Mouse (Mus musculus) hindbrain, embryonic 11.5 days (tissue): ENCODE data around the gene Fam178b. TPM values are rescaled to one million over a fixed set of nuclear protein-coding genes. Genes with fewer than 3 reads are reported as not detected.

ENCODE experiments used
- ATAC-seq: fragments of 200-750 bp; cut with Nextera tagmentation; 2 replicates; pipeline ENCODE4 v1.8.0; 2017; ENCODE audit warnings: mild to moderate bottlenecking, moderate TSS enrichment, moderate library complexity; ENCODE audit not compliant: low FRiP score
- DNase-seq: peaks from one replicate; pipeline ENCODE4 v3.0.0-alpha.2; 2015; ENCODE audit warnings: low spot score
- H3K27ac ChIP-seq: fragments of 300-500 bp; sonication (generic); 2 replicates; pipeline ENCODE4 v1.5.1; 2014; ENCODE audit warnings: mild to moderate bottlenecking, low read depth, low read length
- H3K27me3 ChIP-seq: fragments of 300-500 bp; sonication (generic); 2 replicates; pipeline ENCODE4 v1.6.1; 2014; ENCODE audit warnings: mild to moderate bottlenecking, low read length, moderate library complexity, mixed read lengths; ENCODE audit not compliant: control insufficient read depth, insufficient read depth
- H3K36me3 ChIP-seq: fragments of 300-500 bp; sonication (generic); 2 replicates; pipeline ENCODE4 v1.6.1; 2014; ENCODE audit warnings: mild to moderate bottlenecking, low read length, moderate library complexity, mixed read lengths; ENCODE audit not compliant: control insufficient read depth, insufficient read depth
- H3K4me1 ChIP-seq: fragments of 300-500 bp; sonication (generic); replicated peaks from 2 replicates; pipeline ENCODE4 v1.6.1; 2014; ENCODE audit warnings: low read length, mixed read lengths; ENCODE audit not compliant: control insufficient read depth, insufficient read depth
- H3K4me2 ChIP-seq: fragments of 300-500 bp; sonication (generic); replicated peaks from 2 replicates; pipeline ENCODE4 v1.6.1; 2014; ENCODE audit warnings: mild to moderate bottlenecking, low read depth, low read length
- H3K4me3 ChIP-seq: fragments of 300-500 bp; sonication (generic); 2 replicates; pipeline ENCODE4 v1.5.1; 2014; ENCODE audit warnings: low read depth, low read length
- H3K9ac ChIP-seq: fragments of 300-500 bp; sonication (generic); 2 replicates; pipeline ENCODE4 v1.6.1; 2014; ENCODE audit warnings: low read depth, low read length
- H3K9me3 ChIP-seq: fragments of 300-500 bp; sonication (generic); 2 replicates; pipeline ENCODE4 v1.6.1; 2016; ENCODE audit warnings: low read length; ENCODE audit not compliant: control insufficient read depth
- WGBS: fragments of 180-500 bp; shearing (Covaris S2); extraction: QIAGEN DNeasy Blood & Tissue Kit; methylation state at CpG from one replicate; pipeline ENCODE4 v1.1.7; 2014; 5-methylcytosine and 5-hydroxymethylcytosine counted together
- polyA plus RNA-seq: library from polyadenylated mRNA; unstranded; fragments of >200 nt; fragmentation: Nextera tagmentation; extraction: Ambion mirVana; gene quantifications from 2 replicates; pipeline ENCODE4 v1.2.1, GENCODE M21; 2014

Fam178b gene
- polyA plus RNA-seq, 1 experiment from 2014 or later = 0.52 TPM

DNA sequence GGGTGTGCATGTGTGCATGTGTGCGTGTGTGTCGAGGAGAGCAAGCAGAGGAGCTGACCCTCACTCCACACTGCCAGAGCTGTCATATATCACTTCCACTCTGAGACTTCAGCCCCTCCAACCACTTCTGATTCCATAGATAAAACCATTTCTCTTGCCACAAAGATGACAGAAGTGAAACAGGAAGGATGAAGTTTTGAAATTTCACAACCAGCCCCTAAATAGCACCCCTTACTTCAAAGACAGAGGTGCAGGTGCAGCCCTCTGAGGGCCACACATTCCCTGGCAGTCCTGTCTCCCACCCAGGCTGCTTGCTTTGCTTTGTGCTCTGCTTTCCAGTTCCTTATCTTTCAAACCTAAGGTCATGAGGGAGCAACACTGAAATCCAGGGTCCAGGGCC lies 91.6 kb downstream of the Fam178b start:
- H3K27ac ChIP-seq = no peak overlapping the region
- H3K4me2 ChIP-seq = no peak overlapping the region
- no peaks in the 10 kb centered on the region for H3K36me3 ChIP-seq
- H3K4me1 ChIP-seq = peaks cover 13% of the 10 kb centered on the region
- H3K27me3 ChIP-seq = no peaks in the 10 kb centered on the region
- DNase-seq (no peak), ATAC-seq (no peak)
- H3K9ac ChIP-seq = no peak overlapping the region
- H3K4me3 ChIP-seq = no peak overlapping the region
- H3K9me3 ChIP-seq = no peaks in the 10 kb centered on the region
- 81% methylated on average over 2 of the region's 2 CpGs for WGBS

DNA sequence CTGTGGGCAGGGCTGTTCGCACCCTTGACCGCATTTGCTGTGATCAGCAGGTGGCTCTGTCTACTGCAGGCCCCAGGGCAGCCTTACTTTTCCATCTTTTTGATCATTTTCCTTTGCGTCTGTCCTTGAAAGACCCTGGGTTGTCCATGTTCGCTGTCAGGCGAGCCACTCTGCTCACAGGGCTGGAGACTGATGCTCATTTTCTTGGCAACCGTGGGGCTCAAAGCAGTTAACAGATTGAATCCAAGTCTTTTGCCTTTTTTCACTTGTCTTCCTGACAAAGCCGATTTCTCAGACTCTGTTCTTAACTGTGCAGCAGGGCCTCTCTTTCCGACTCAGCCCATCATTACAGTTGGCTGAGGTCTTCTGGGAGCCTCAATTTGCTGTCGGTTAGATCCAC lies 92.3 kb downstream of the Fam178b start:
- no peak overlapping the region for H3K4me2 ChIP-seq
- no peaks in the 10 kb centered on the region for H3K36me3 ChIP-seq
- no peak overlapping the region for H3K4me3 ChIP-seq
- H3K9ac ChIP-seq = no peak overlapping the region
- H3K27ac ChIP-seq = no peak overlapping the region
- DNase-seq (no peak), ATAC-seq (no peak)
- 71% methylated on average over 9 of the region's 9 CpGs for WGBS
- no peaks in the 10 kb centered on the region for H3K9me3 ChIP-seq
- no peaks in the 10 kb centered on the region for H3K27me3 ChIP-seq
- H3K4me1 ChIP-seq = peaks cover 10% of the 10 kb centered on the region

DNA sequence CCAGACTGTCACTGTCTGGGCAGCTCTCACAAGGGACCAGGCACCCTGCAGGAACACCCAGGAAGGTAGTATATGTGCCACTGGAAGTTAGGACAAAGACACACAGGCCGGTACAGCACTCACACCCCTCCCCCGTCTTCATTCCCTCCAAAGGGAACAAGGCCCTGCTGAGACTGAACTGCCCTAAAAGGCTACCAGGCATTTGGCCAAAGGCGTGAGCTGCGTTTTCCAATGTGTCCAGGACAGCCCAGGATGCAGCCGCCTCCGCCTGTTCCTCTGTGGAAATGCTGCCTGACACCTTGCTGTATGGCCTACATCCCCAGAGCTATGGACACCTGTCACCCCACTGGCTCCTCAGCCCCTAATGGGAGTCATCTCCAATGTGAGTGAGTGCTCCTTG lies 93.5 kb downstream of the Fam178b start:
- Histone ChIP-seq H3K27me3 (no peaks in the 10 kb centered on the region), H3K27ac (no peak overlapping the region; the same call in 1 of the 2 replicates), H3K36me3 (no peaks in the 10 kb centered on the region), H3K4me3 (no peak overlapping the region), H3K4me2 (no peak overlapping the region), H3K9me3 (no peaks in the 10 kb centered on the region), H3K4me1 (peaks cover 9% of the 10 kb centered on the region), H3K9ac (no peak overlapping the region)
- ATAC-seq = no peak
- WGBS = 47% methylated on average over 6 of the region's 6 CpGs
- DNase-seq = no peak

DNA sequence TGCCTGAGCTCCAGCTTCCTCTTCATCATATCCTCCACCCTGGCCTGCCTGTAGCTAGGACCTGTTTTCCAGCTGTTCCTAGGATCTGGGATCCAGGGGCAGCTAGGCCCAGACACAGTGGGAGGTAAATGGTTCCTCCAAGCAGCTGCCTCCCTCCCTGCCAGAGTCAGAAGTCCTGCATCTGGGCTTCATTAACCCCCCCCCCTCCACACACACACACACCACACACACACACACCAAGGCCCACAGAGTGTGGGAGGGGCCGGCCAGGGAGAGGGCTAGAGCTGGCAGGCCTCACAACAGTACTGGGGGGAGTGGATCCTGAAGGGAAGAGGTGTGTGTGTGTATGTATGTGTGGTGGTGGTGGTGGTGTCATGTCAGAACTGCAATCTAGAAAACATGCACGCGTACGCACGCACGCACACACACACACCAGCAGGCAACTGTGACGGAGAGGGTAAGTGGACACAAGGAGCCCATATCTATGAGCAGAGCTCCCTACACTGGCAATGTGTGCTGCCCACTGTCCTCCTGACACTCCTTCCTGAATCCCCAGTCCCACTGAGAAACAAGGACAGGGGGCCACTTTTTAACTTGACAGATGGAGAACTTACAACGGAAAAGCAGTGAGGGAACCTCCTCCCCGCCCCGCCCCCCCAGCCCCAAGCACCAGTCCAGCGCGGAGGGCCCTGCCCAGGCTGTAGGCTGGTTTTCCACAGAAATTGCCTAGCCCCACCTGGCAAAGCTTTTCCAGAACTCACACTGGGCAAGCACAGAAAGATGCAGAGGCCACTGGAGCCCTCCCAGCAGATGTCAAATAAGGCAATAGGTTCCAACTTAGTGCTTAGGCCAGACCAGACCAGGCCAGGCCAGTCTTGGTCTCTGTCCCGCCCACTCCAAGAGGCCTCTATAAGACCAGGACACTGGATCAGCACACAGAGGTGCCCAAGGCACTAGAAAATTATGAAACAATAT lies 94.2 kb downstream of the Fam178b start:
- no peaks in the 10 kb centered on the region for H3K27me3 ChIP-seq
- 0 out of 2 replicates have a peak overlapping the region, but pooled peaks have one; percentile 23 for H3K9ac ChIP-seq
- no peaks in the 10 kb centered on the region for H3K36me3 ChIP-seq
- H3K4me3 ChIP-seq = no peak overlapping the region
- H3K4me1 ChIP-seq = peaks cover 9% of the 10 kb centered on the region
- WGBS = 53% methylated on average over 13 of the region's 13 CpGs
- H3K27ac ChIP-seq = no peak overlapping the region
- H3K9me3 ChIP-seq = no peaks in the 10 kb centered on the region
- ATAC-seq (peak; percentile 71), DNase-seq (peak; percentile 43)
- no peak overlapping the region for H3K4me2 ChIP-seq

DNA sequence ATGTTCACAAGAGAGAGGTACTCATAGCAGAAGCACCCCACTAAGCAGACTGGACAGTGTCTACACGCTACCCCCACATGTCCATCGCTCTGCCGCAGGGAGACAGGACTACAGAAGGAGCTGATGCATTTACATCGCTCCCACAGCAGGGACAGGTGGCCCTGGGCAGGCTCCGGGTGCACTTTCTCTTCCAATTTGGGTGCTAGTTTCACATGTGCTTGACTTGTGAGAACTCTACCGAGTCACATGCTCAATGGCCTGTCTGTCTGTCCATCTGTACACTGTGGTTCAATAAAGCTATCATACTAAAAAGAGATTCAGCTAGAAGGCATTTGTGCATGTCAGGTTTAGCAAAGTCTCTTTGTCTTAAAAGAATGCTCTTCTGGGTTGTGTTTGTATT lies 95.1 kb downstream of the Fam178b start:
- no peak overlapping the region for H3K4me2 ChIP-seq
- H3K27ac ChIP-seq = no peak overlapping the region
- peaks cover 9% of the 10 kb centered on the region for H3K4me1 ChIP-seq
- no peak for DNase-seq
- no peaks in the 10 kb centered on the region for H3K36me3 ChIP-seq
- no peak overlapping the region for H3K9ac ChIP-seq
- WGBS = 88% methylated on average over 6 of the region's 6 CpGs
- no peak overlapping the region for H3K4me3 ChIP-seq
- H3K27me3 ChIP-seq = no peaks in the 10 kb centered on the region
- no peak for ATAC-seq
- no peaks in the 10 kb centered on the region for H3K9me3 ChIP-seq

DNA sequence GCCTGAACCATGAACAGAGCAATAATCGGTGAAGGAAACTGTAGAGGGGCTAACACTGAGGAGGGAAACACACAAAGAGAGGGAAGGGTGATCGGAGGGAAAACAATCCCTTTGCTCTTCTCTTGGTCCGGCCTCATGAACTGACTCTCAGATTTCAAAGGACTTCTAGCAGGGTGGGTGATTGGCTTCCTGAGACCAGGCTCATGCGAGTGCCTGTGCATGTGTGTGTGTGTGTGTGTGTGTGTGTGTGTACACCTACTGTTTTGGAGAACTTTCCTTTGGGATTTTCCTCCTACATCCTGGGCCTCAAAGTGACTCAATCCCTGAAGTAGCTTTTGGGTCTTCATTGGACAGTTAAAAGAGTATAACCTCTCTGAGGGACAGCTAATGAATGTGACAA lies 96.7 kb downstream of the Fam178b start:
- no peak overlapping the region for H3K4me2 ChIP-seq
- no peaks in the 10 kb centered on the region for H3K36me3 ChIP-seq
- no peaks in the 10 kb centered on the region for H3K9me3 ChIP-seq
- DNase-seq (no peak), ATAC-seq (no peak)
- H3K9ac ChIP-seq = no peak overlapping the region
- no peak overlapping the region for H3K4me3 ChIP-seq
- peaks cover 9% of the 10 kb centered on the region for H3K4me1 ChIP-seq
- no peak overlapping the region for H3K27ac ChIP-seq
- no peaks in the 10 kb centered on the region for H3K27me3 ChIP-seq
- WGBS = 44% methylated on average over 4 of the region's 4 CpGs

DNA sequence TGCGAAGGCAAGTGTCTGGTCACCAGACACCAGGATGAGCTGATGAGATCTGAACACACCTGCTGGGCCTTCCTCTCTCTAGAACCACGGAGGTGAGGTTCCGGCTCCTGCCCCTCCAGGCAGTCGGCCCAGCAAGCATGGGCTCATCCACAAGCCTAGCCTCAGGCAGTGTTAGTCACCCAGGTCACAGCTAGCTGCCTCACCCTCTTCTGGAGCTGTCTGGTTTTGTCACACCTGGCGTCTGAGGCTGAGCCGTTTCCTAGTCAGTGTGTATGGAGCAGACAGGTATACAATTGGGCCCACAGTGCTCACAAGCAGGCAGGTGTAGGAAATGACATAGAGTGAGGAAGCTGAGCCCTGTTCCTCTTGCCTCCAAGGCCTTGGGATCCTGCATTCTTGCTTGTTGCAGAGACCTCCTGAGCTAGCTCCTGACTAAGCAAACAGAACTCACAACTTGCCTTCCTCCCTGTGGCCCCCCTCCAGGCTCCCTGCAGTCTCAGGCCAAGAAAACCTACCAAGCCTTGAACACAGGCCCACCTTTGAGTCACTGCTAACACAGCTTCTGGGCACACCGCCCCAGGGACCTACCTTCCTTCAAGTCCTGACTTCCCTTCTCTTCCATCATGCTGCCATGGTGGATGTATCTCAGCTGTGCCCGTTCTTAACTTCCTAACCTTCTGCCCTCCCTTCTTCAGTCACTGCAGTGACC lies 99.4 kb downstream of the Fam178b start:
- no peaks in the 10 kb centered on the region for H3K27me3 ChIP-seq
- H3K4me1 ChIP-seq = peaks cover 12% of the 10 kb centered on the region
- H3K36me3 ChIP-seq = no peaks in the 10 kb centered on the region
- WGBS = 87% methylated on average over 8 of the region's 8 CpGs
- H3K4me2 ChIP-seq = no peak overlapping the region
- H3K9me3 ChIP-seq = no peaks in the 10 kb centered on the region
- no peak for DNase-seq
- no peak overlapping the region for H3K4me3 ChIP-seq
- ATAC-seq = no peak
- no peak overlapping the region for H3K27ac ChIP-seq
- no peak overlapping the region for H3K9ac ChIP-seq

DNA sequence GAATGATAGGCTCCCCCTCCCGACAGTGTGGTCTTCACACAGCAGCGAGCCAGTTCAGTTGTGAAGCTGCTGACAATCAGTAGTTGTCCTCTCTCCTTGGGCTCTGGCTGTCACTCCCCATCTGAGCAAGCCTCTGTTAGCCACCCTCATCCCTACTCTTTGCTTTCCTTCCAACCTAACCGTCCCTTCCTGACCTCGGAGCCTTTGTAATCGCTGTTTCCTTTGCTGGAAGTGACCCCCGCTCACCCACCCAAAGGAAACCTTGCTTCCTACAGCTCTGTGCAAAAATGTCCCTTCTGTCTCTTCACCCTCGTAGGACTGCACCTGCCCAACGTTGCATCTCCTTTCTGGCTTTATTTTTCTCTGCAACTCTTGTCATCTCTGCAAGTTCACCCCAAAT lies 100.8 kb downstream of the Fam178b start:
- Histone ChIP-seq H3K27me3 (no peaks in the 10 kb centered on the region), H3K4me2 (no peak overlapping the region), H3K4me3 (no peak overlapping the region), H3K9me3 (no peaks in the 10 kb centered on the region), H3K36me3 (no peaks in the 10 kb centered on the region), H3K4me1 (peaks cover 8% of the 10 kb centered on the region), H3K9ac (no peak overlapping the region), H3K27ac (no peak overlapping the region)
- ATAC-seq (no peak), DNase-seq (no peak)
- WGBS = 73% methylated on average over 8 of the region's 8 CpGs
